Mouse (Mus musculus): Measurements from ENCODE around the gene Dlk1. TPM values are rescaled to one million over a fixed set of nuclear protein-coding genes. Genes with fewer than 3 reads are reported as not detected.

Gene Dlk1
- total and polyA plus RNA-seq, 2 experiments from 2014 or later: 22.1 to 47.5 TPM

GRCm38 (mm10) chr12:109412071-109412440, 40.6 kb upstream of the Dlk1 start:
- Histone ChIP-seq H3K27me3 (ENCODE audit: insufficient read depth, low read length) (no peaks in the 10 kb centered on the region; the same call in 1 of the 2 replicates), H3K9ac (replicated peaks; ENCODE audit: low read length, poor library complexity, severe bottlenecking) (no peak overlapping the region), H3K4me2 (ENCODE audit: low read depth, low read length, poor library complexity, severe bottlenecking) (no peak overlapping the region), H3K4me1 (ENCODE audit: insufficient read depth, low read length) (peaks cover 9% of the 10 kb centered on the region), H3K27ac (ENCODE audit: low read depth, low read length) (no peak overlapping the region), H3K4me3 (ENCODE audit: low read depth, low read length) (no peak overlapping the region), H3K36me3 (ENCODE audit: insufficient read depth, low read length) (no peaks in the 10 kb centered on the region), H3K9me3 (ENCODE audit: low read length) (no peaks in the 10 kb centered on the region)
- ATAC-seq (ENCODE audit: low FRiP score) (no peak), DNase-seq (ENCODE audit: low spot score) (no peak)
- no peak for TF ChIP-seq CTCF (IDR thresholded peaks at IDR 0.05)
- WGBS: 58% methylated on average over 8 of the region's 8 CpGs

- DNase-seq (ENCODE audit: low spot score): no peak
- Histone ChIP-seq H3K4me3 (ENCODE audit: low read depth, low read length) (no peak overlapping the region), H3K9me3 (ENCODE audit: low read length) (no peaks in the 10 kb centered on the region), H3K27ac (ENCODE audit: low read depth, low read length) (no peak overlapping the region), H3K36me3 (ENCODE audit: insufficient read depth, low read length) (no peaks in the 10 kb centered on the region), H3K9ac (replicated peaks; ENCODE audit: low read length, poor library complexity, severe bottlenecking) (no peak overlapping the region), H3K27me3 (ENCODE audit: insufficient read depth, low read length) (no peaks in the 10 kb centered on the region; the same call in 1 of the 2 replicates), H3K4me1 (ENCODE audit: insufficient read depth, low read length) (peaks cover 14% of the 10 kb centered on the region), H3K4me2 (ENCODE audit: low read depth, low read length, poor library complexity, severe bottlenecking) (no peak overlapping the region)
- no peak for TF ChIP-seq CTCF (IDR thresholded peaks at IDR 0.05)
- ATAC-seq (ENCODE audit: low FRiP score): no peak
- 72% methylated on average over 5 of the region's 5 CpGs for WGBS
Measured at GRCm38 (mm10) chr12:109412675-109413074, 39.9 kb upstream of the Dlk1 start.

GRCm38 (mm10) chr12:109413321-109413720, 39.3 kb upstream of the Dlk1 start:
- ATAC-seq (ENCODE audit: low FRiP score): no peak

GRCm38 (mm10) chr12:109416681-109417080, 35.9 kb upstream of the Dlk1 start:
- no peaks in the 10 kb centered on the region for H3K36me3 ChIP-seq (ENCODE audit: insufficient read depth, low read length)
- no peak overlapping the region for H3K4me2 ChIP-seq (ENCODE audit: low read depth, low read length, poor library complexity, severe bottlenecking)
- H3K9ac ChIP-seq (replicated peaks; ENCODE audit: low read length, poor library complexity, severe bottlenecking): no peak overlapping the region
- no peaks in the 10 kb centered on the region for H3K27me3 ChIP-seq (ENCODE audit: insufficient read depth, low read length)
- ATAC-seq (ENCODE audit: low FRiP score) (no peak), DNase-seq (ENCODE audit: low spot score) (no peak)
- H3K4me1 ChIP-seq (ENCODE audit: insufficient read depth, low read length): 0 out of 2 replicates have a peak, but pooled peaks cover 5% of the 10 kb centered on the region
- H3K9me3 ChIP-seq (ENCODE audit: low read length): no peaks in the 10 kb centered on the region
- H3K27ac ChIP-seq (ENCODE audit: low read depth, low read length): no peak overlapping the region
- no peak overlapping the region for H3K4me3 ChIP-seq (ENCODE audit: low read depth, low read length)
- TF ChIP-seq CTCF (IDR thresholded peaks at IDR 0.05): no peak
- 85% methylated on average over 5 of the region's 5 CpGs for WGBS

More at GRCm38 (mm10) chr12:109413321-109413720, 39.3 kb upstream of the Dlk1 start:
- Histone ChIP-seq H3K36me3 (ENCODE audit: insufficient read depth, low read length) (no peaks in the 10 kb centered on the region), H3K4me1 (ENCODE audit: insufficient read depth, low read length) (peaks cover 14% of the 10 kb centered on the region), H3K9me3 (ENCODE audit: low read length) (no peaks in the 10 kb centered on the region), H3K27me3 (ENCODE audit: insufficient read depth, low read length) (no peaks in the 10 kb centered on the region; the same call in 1 of the 2 replicates), H3K4me3 (ENCODE audit: low read depth, low read length) (no peak overlapping the region), H3K4me2 (ENCODE audit: low read depth, low read length, poor library complexity, severe bottlenecking) (no peak overlapping the region), H3K9ac (replicated peaks; ENCODE audit: low read length, poor library complexity, severe bottlenecking) (no peak overlapping the region), H3K27ac (ENCODE audit: low read depth, low read length) (no peak overlapping the region)
- 83% methylated on average over 4 of the region's 4 CpGs for WGBS
- no peak for DNase-seq (ENCODE audit: low spot score)
- no peak for TF ChIP-seq CTCF (IDR thresholded peaks at IDR 0.05)

GRCm38 (mm10) chr12:109417476-109418201, 35.0 kb upstream of the Dlk1 start:
- Histone ChIP-seq H3K27me3 (ENCODE audit: insufficient read depth, low read length) (no peaks in the 10 kb centered on the region), H3K36me3 (ENCODE audit: insufficient read depth, low read length) (no peaks in the 10 kb centered on the region), H3K9ac (replicated peaks; ENCODE audit: low read length, poor library complexity, severe bottlenecking) (no peak overlapping the region), H3K4me1 (ENCODE audit: insufficient read depth, low read length) (0 out of 2 replicates have a peak, but pooled peaks cover 5% of the 10 kb centered on the region), H3K27ac (ENCODE audit: low read depth, low read length) (no peak overlapping the region), H3K4me3 (ENCODE audit: low read depth, low read length) (no peak overlapping the region), H3K9me3 (ENCODE audit: low read length) (no peaks in the 10 kb centered on the region), H3K4me2 (ENCODE audit: low read depth, low read length, poor library complexity, severe bottlenecking) (no peak overlapping the region)
- 40% methylated on average over 14 of the region's 14 CpGs for WGBS
- ATAC-seq (ENCODE audit: low FRiP score) (0 out of 2 replicates have a peak, but pooled peaks have one; percentile 41), DNase-seq (ENCODE audit: low spot score) (no peak)
- TF ChIP-seq CTCF (IDR thresholded peaks at IDR 0.05): no peak

GRCm38 (mm10) chr12:109420006-109420405, 32.6 kb upstream of the Dlk1 start:
- H3K4me1 ChIP-seq (ENCODE audit: insufficient read depth, low read length): 0 out of 2 replicates have a peak, but pooled peaks cover 5% of the 10 kb centered on the region
- no peak overlapping the region for H3K9ac ChIP-seq (replicated peaks; ENCODE audit: low read length, poor library complexity, severe bottlenecking)
- no peaks in the 10 kb centered on the region for H3K36me3 ChIP-seq (ENCODE audit: insufficient read depth, low read length)
- no peak overlapping the region for H3K4me3 ChIP-seq (ENCODE audit: low read depth, low read length)
- H3K27ac ChIP-seq (ENCODE audit: low read depth, low read length): no peak overlapping the region
- DNase-seq (ENCODE audit: low spot score) (no peak), ATAC-seq (ENCODE audit: low FRiP score) (no peak)
- WGBS: 76% methylated on average over 12 of the region's 12 CpGs
- no peaks in the 10 kb centered on the region for H3K9me3 ChIP-seq (ENCODE audit: low read length)
- no peak for TF ChIP-seq CTCF (IDR thresholded peaks at IDR 0.05)
- no peak overlapping the region for H3K4me2 ChIP-seq (ENCODE audit: low read depth, low read length, poor library complexity, severe bottlenecking)
- H3K27me3 ChIP-seq (ENCODE audit: insufficient read depth, low read length): no peaks in the 10 kb centered on the region

All from midbrain, postnatal 0 days (tissue).